Mouse (Mus musculus) common myeloid progenitor, adult 5-6 weeks (primary cell): ENCODE data around the gene Mettl11b. TPM values are rescaled to one million over a fixed set of nuclear protein-coding genes. Genes with fewer than 3 reads are reported as not detected.
A peak's percentile ranks its signal among the peaks of the same experiment; 100 is the strongest.
"Not testable (repeated sequence)": the region's sequence is repeated elsewhere in the genome, so short reads cannot be mapped to it uniquely, and the experiment has no call there.

Experiments used
- ATAC-seq: replicated peaks from 2 replicates; pipeline ENCODE4 v1.8.0; 2016; ENCODE audit warnings: low read depth, mild to moderate bottlenecking, moderate TSS enrichment, inconsistent platforms; ENCODE audit not compliant: poor library complexity, severe bottlenecking
- total RNA-seq: library from RNA; stranded (forward); fragments of 200-1000, 187-1606 nt; gene quantifications from 2 replicates; pipeline ENCODE4 v1.2.3, GENCODE M21; 2017

The Mettl11b gene
- total RNA-seq = not detected in 2 replicates

- no peak for ATAC-seq
Observed at GRCm38 (mm10) chr1:163725106-163725759, at the start of gene Mettl11b. Mettl11b (minus strand) TSS chr1:163725232.

DNA sequence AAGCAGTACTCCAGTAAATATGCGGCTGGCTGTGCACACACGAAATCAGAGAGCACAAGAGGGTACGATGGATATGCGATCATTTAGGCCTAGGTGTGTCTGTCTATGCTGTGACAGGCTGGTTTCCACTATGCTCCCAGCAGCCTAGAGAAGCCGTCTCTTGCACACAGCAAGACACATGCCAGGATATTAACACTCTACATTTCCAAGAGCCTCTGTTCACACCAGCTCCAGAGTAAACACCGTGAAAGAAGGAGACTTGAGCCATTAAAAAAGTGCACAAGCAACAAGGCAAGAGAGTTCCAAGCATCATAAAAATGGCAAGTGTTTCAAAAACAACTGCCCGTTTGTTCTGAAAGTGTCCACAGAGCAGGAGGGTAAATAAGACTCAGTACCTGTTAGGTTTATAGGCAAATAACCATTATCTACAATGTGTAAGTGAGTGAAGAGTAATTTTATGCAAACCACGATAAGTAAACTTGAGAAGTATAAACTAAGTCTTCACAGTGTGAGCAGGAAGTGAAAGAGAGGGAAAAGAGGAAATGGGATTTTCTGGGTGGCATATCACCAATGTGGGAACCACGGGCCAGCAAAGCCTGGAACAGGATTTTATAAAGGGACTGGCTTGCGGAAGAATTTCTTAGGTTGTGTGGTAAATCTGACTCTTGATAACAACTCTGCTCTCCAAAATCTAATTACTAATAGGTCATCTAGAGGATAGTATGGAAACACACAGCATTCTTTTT is 32.6 kb upstream of the Mettl11b start:
- peak; percentile 63; the same call in 1 of the 2 replicates for ATAC-seq

- no peak for ATAC-seq
Observed at GRCm38 (mm10) chr1:163751360-163751992, 26.4 kb upstream of the Mettl11b start.

- no peak for ATAC-seq
Observed at GRCm38 (mm10) chr1:163737239-163737533, 12.2 kb upstream of the Mettl11b start.

DNA sequence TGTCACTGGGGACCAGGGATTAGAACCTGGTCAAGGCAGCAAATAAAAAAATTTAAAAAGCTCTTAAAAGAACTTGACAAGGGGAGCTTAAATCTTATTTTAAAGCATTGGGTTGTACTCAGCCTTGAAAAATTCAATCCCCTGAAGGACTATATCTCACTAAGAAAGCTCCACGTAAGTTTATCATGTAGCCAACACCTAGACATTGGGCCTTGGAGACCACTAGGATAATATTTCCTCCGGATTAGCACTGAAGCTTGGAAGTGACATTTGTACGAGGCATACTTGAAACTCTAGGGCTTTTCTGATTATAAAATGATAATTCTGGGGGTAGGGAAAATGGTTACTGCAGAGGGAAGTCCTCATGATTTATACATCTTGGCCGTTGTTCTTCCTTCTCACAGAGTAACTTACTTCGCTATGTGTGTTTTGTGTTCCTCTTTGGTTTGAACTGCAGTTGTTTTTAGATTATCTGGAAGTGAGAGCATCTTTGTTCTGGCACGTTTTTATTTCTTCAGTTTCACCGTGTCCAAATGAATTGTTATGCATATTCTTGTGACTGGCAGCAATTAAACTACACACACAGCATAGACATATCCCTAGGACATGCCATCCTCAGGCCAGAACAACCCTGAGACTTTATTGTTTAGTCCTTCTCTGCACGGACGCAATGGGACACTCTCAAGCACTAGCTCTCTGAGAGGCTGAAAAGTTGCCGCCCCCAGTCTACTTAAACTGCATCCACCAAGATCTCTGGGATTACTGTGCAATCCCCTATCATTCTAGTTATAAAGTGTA is 11.6 kb upstream of the Mettl11b start:
- ATAC-seq = no peak

DNA sequence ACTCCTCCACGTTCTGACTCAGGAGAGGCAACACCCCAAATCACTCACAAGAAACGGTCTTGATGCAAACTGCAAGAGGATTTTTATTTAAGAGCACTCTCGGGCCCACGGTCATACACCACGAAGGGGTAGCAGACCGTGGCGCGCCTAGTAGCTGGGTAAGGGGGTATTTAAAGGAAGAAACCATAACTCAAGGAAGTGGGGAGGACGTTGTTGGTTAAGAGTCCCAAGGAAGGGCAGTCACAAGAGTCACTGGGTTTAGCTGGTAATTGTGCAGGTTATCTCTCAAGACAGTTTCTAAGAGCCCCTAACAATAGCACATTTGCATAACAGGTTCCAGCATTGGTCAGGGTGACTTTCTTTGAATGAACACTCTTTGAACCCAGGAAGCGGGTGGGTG is 6.1 kb upstream of the Mettl11b start:
- ATAC-seq = not testable (repeated sequence)

DNA sequence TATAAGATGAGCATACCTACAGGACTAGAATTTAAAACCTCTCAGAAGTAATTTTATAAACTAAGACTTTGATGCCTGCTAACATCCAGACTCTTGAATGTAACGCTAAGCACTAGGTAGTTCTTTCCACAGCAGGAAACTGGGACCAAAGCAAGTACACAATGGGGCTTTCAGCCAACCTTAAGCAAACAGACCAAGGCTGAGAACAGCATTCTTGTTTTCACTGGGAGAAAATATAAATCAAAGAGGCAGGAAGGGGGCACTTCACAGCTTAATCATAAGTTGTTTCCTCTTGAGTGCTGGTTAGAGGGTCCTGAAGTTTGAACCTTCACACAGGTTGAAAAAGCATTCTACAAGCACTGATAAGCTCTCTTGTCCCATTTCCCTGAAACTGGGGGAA is 1.1 kb downstream of the Mettl11b start:
- no peak for ATAC-seq

GRCm38 (mm10) chr1:163708618-163709017 is 16.4 kb downstream of the Mettl11b start:
- no peak for ATAC-seq

DNA sequence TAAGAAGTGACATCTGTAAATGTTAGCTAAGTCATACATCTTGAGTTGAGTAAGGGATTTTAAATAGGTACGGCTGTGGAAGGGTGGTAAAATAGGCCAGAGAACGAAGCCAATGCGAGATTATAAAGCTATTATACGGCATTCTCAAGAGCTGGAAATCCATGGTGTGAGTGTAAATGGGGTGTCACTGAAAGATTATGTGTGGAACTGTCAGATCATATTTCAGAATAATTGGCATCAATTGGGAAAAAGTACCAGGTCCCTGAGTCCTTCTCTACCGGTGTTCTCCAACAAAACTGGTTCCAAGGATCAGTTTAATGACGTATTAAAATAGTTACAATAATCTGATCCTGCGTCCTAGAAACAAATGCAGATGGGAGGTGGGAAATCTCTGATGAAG is 24.5 kb downstream of the Mettl11b start:
- no peak for ATAC-seq

GRCm38 (mm10) chr1:163699702-163700101 is 25.3 kb downstream of the Mettl11b start:
- no peak for ATAC-seq

- no peak for ATAC-seq
Observed at GRCm38 (mm10) chr1:163691860-163692259, 33.2 kb downstream of the Mettl11b start.

- ATAC-seq = no peak
Observed at GRCm38 (mm10) chr1:163682935-163683430, 42.0 kb downstream of the Mettl11b start.

DNA sequence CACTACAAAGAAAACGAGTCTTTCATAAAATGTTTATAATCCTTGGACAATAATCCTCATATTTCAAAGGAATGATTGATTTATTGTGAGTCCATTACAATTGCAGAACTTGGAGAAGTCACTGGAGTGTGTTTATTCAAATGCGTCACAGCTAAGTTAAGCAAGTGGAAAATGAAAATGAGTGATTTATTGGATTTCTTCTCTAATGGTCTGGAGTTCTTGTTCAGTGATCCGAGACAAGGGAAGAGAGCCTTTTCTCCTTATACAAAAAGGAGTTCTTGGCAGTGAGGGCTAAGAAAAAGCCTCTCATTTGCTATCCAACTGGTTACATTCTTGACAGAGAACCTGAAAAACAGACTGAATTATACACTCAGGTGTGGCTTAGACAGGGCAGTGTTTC is 42.9 kb downstream of the Mettl11b start:
- ATAC-seq = no peak

DNA sequence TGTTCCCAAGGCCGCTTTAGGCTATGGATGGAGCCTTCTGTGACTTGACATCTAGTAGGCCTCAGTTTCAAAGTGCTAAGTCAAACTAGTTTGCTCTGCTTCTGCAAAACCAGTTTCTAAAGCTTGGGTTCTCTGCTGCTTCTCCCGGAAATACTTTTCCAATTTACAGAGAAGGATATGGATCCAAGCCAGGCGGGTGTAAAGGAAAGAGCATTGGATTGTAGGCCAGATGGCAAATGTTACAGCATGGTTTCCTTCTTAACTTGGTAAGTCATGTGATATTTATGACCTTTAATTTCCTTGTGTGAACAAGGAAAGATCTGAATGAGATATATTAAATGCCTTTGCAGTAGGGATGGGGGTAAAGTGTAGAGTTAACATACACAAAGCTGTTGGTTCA is 52.2 kb downstream of the Mettl11b start:
- no peak for ATAC-seq

- ATAC-seq = no peak
Observed at GRCm38 (mm10) chr1:163671326-163671725, 53.7 kb downstream of the Mettl11b start.

GRCm38 (mm10) chr1:163670702-163671101 is 54.3 kb downstream of the Mettl11b start:
- no peak for ATAC-seq

- ATAC-seq = no peak
Observed at GRCm38 (mm10) chr1:163669936-163670335, 55.1 kb downstream of the Mettl11b start.

GRCm38 (mm10) chr1:163662416-163662815 is 62.6 kb downstream of the Mettl11b start:
- no peak for ATAC-seq

GRCm38 (mm10) chr1:163658535-163658928 is 66.5 kb downstream of the Mettl11b start:
- no peak for ATAC-seq

DNA sequence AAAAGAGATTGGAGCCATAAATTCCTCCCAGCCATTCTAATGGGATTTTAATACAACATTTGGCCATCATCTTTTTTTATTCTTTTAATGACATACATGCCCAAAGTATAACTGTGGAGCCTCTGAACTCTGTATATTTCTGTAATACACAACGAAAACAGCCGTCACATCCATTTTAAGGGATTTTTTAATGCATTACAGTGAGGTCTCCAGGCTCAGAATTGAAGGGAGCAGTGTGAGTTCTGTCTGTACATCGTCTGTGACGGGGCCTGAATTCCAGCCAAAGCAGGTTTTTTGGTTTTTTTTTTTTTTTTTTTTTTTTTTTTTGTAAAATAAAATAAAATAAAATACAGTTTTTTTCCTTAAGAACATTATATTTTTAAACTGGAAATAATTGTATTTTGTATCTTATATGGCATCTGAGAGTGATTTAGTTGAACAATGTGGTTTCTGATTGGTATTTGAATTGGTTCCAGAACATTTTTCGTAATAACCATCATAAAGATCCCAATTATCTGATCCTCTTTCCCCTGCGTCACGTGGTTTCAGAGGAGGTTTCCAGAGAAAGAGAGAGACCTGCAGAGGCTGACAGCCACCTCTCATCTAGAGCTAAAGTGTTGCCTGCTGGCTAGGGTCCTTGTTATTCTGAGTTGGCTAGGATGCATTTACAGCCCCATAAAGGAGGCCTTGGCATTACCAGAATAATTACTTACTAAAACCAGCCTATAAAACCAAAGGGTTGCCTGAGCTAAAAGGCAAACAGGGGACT is 67.1 kb downstream of the Mettl11b start:
- ATAC-seq = no peak
